Mouse (Mus musculus) hindbrain, embryonic 14.5 days (tissue): Measurements from ENCODE around the gene Ddx3x. TPM values are rescaled to one million over a fixed set of nuclear protein-coding genes. Genes with fewer than 3 reads are reported as not detected.
"Not testable (repeated sequence)": the region's sequence is repeated elsewhere in the genome, so short reads cannot be mapped to it uniquely, and the experiment has no call there.

ENCODE experiments used
- ATAC-seq: fragments of 200-750 bp; cut with Nextera tagmentation; 2 replicates; pipeline ENCODE4 v1.8.0; 2017; ENCODE audit warnings: moderate number of reproducible peaks, mild to moderate bottlenecking, moderate TSS enrichment, moderate library complexity; ENCODE audit not compliant: low FRiP score
- DNase-seq: peaks from one replicate; pipeline ENCODE4 v3.0.0-alpha.2; 2015; ENCODE audit warnings: low spot score
- H3K27ac ChIP-seq: fragments of 300-500 bp; sonication (generic); 2 replicates; pipeline ENCODE4 v1.5.1; 2014; ENCODE audit warnings: mild to moderate bottlenecking, moderate library complexity
- H3K27me3 ChIP-seq: fragments of 300-500 bp; sonication (generic); 2 replicates; pipeline ENCODE4 v1.6.1; 2014; ENCODE audit warnings: mild to moderate bottlenecking, low read length, mixed read lengths; ENCODE audit not compliant: control insufficient read depth, insufficient read depth
- H3K36me3 ChIP-seq: fragments of 300-500 bp; sonication (generic); replicated peaks from 2 replicates; pipeline ENCODE4 v1.6.1; 2014; ENCODE audit not compliant: control insufficient read depth, insufficient read depth
- H3K4me1 ChIP-seq: fragments of 300-500 bp; sonication (generic); replicated peaks from 2 replicates; pipeline ENCODE4 v1.6.1; 2014; ENCODE audit warnings: antibody characterized with exemption, low read length, mixed read lengths; ENCODE audit not compliant: control insufficient read depth, insufficient read depth
- H3K4me2 ChIP-seq: fragments of 300-500 bp; sonication (generic); replicated peaks from 2 replicates; pipeline ENCODE4 v1.6.1; 2014; ENCODE audit warnings: mild to moderate bottlenecking, moderate library complexity
- H3K4me3 ChIP-seq: fragments of 300-500 bp; sonication (generic); replicated peaks from 2 replicates; pipeline ENCODE4 v1.5.1; 2014; ENCODE audit warnings: mild to moderate bottlenecking, low read length
- H3K9ac ChIP-seq: fragments of 300-500 bp; sonication (generic); 2 replicates; pipeline ENCODE4 v1.6.1; 2014
- H3K9me3 ChIP-seq: fragments of 300-500 bp; sonication (generic); 2 replicates; pipeline ENCODE4 v1.6.1; 2016; ENCODE audit warnings: low read length; ENCODE audit not compliant: control insufficient read depth
- WGBS: fragments of 180-500 bp; shearing (Covaris S2); extraction: QIAGEN DNeasy Blood & Tissue Kit; methylation state at CpG from one replicate; pipeline ENCODE4 v1.1.7; 2014; 5-methylcytosine and 5-hydroxymethylcytosine counted together
- polyA plus RNA-seq: library from polyadenylated mRNA; unstranded; fragments of >200 nt; fragmentation: Nextera tagmentation; extraction: Ambion mirVana; gene quantifications from 2 replicates; pipeline ENCODE4 v1.2.1, GENCODE M21; 2014

Gene Ddx3x
- 113 and 117 TPM in 2 replicates for polyA plus RNA-seq

GRCm38 (mm10) chrX:13280409-13281328 lies at the start of gene Ddx3x:
TSS of gene Ddx3x (plus strand) at chrX:13280970.
- Histone ChIP-seq H3K9me3 (no peaks in the 10 kb centered on the region), H3K27me3 (no peaks in the 10 kb centered on the region), H3K36me3 (peaks cover 15% of the 10 kb centered on the region), H3K4me2 (peak within 1 kb of the TSS; percentile 77), H3K4me1 (peaks cover 22% of the 10 kb centered on the region), H3K27ac (peak within 1 kb of the TSS; percentile 99), H3K4me3 (peak within 1 kb of the TSS; percentile 96), H3K9ac (peak within 1 kb of the TSS; percentile 100)
- under 1% methylated on average over 56 of the region's 57 CpGs for WGBS
- ATAC-seq (peak; percentile 95), DNase-seq (peak; percentile 88)

- Histone ChIP-seq H3K27me3 (peaks cover 11% of the 10 kb centered on the region), H3K4me2 (peak overlapping the region; percentile 56), H3K36me3 (no peaks in the 10 kb centered on the region), H3K27ac (peak overlapping the region; percentile 91), H3K4me1 (peaks cover 4% of the 10 kb centered on the region), H3K9me3 (no peaks in the 10 kb centered on the region), H3K4me3 (peak overlapping the region; percentile 32; the same call in 1 of the 2 replicates), H3K9ac (peak overlapping the region; percentile 41)
- DNase-seq (no peak), ATAC-seq (peak; percentile 3; the same call in 1 of the 2 replicates)
- 32% methylated on average over 9 of the region's 9 CpGs for WGBS
Observed at GRCm38 (mm10) chrX:13231243-13231642, 49.5 kb upstream of the Ddx3x start.

- H3K4me2 ChIP-seq, H3K4me1 ChIP-seq, ATAC-seq, H3K9ac ChIP-seq, H3K36me3 ChIP-seq, H3K9me3 ChIP-seq, H3K27ac ChIP-seq, DNase-seq, H3K4me3 ChIP-seq: not testable (repeated sequence)
- H3K27me3 ChIP-seq: peaks cover 16% of the 10 kb centered on the region
- WGBS: 93% methylated on average over 1 of the region's 1 CpGs
Observed at GRCm38 (mm10) chrX:13232834-13233233, 47.9 kb upstream of the Ddx3x start.

- Histone ChIP-seq H3K4me1 (peaks cover 4% of the 10 kb centered on the region), H3K9me3 (no peaks in the 10 kb centered on the region), H3K4me3 (no peak overlapping the region), H3K36me3 (no peaks in the 10 kb centered on the region), H3K27me3 (peaks cover 22% of the 10 kb centered on the region), H3K9ac (no peak overlapping the region), H3K4me2 (no peak overlapping the region), H3K27ac (no peak overlapping the region)
- 60% methylated on average over 2 of the region's 2 CpGs for WGBS
- ATAC-seq (no peak), DNase-seq (no peak)
Observed at GRCm38 (mm10) chrX:13233631-13234030, 47.1 kb upstream of the Ddx3x start.

GRCm38 (mm10) chrX:13234709-13235108 lies 46.1 kb upstream of the Ddx3x start:
- ATAC-seq (no peak), DNase-seq (no peak)
- H3K4me3 ChIP-seq: no peak overlapping the region
- no peak overlapping the region for H3K9ac ChIP-seq
- no peak overlapping the region for H3K27ac ChIP-seq
- H3K27me3 ChIP-seq: peaks cover 22% of the 10 kb centered on the region
- no peaks in the 10 kb centered on the region for H3K36me3 ChIP-seq
- no peak overlapping the region for H3K4me2 ChIP-seq
- H3K9me3 ChIP-seq: no peaks in the 10 kb centered on the region
- 64% methylated on average over 4 of the region's 4 CpGs for WGBS
- peaks cover 4% of the 10 kb centered on the region for H3K4me1 ChIP-seq

- DNase-seq: peak; percentile 28
- WGBS: 3% methylated on average over 2 of the region's 2 CpGs
- Histone ChIP-seq H3K4me3 (no peak overlapping the region), H3K27me3 (peaks cover 25% of the 10 kb centered on the region), H3K27ac (peak overlapping the region; percentile 60), H3K4me2 (no peak overlapping the region), H3K36me3 (no peaks in the 10 kb centered on the region), H3K9ac (no peak overlapping the region), H3K9me3 (no peaks in the 10 kb centered on the region), H3K4me1 (peaks cover 10% of the 10 kb centered on the region)
- peak; percentile 78 for ATAC-seq
Observed at GRCm38 (mm10) chrX:13236100-13236568, 44.6 kb upstream of the Ddx3x start.

- Histone ChIP-seq H3K27me3 (peaks cover 40% of the 10 kb centered on the region; the same call in 1 of the 2 replicates), H3K4me3 (no peak overlapping the region), H3K9ac (no peak overlapping the region), H3K36me3 (no peaks in the 10 kb centered on the region), H3K4me2 (no peak overlapping the region), H3K27ac (no peak overlapping the region), H3K9me3 (no peaks in the 10 kb centered on the region), H3K4me1 (peaks cover 16% of the 10 kb centered on the region; the same call in 1 of the 2 replicates)
- ATAC-seq (no peak), DNase-seq (no peak)
- WGBS: 90% methylated on average over 6 of the region's 6 CpGs
Observed at GRCm38 (mm10) chrX:13239455-13239854, 41.3 kb upstream of the Ddx3x start.

- H3K4me3 ChIP-seq: peak overlapping the region; percentile 36; the same call in 1 of the 2 replicates
- H3K4me1 ChIP-seq: peaks cover 16% of the 10 kb centered on the region; the same call in 1 of the 2 replicates
- H3K27ac ChIP-seq: peak overlapping the region; percentile 98
- peaks cover 35% of the 10 kb centered on the region; the same call in 1 of the 2 replicates for H3K27me3 ChIP-seq
- DNase-seq (no peak), ATAC-seq (no peak)
- 23% methylated on average over 11 of the region's 11 CpGs for WGBS
- no peak overlapping the region for H3K9ac ChIP-seq
- H3K36me3 ChIP-seq: no peaks in the 10 kb centered on the region
- no peaks in the 10 kb centered on the region for H3K9me3 ChIP-seq
- H3K4me2 ChIP-seq: peak overlapping the region; percentile 76
Observed at GRCm38 (mm10) chrX:13240646-13241425, 39.9 kb upstream of the Ddx3x start.
